Mouse (Mus musculus) embryonic facial prominence, embryonic 13.5 days (tissue): ENCODE results near the gene Arl4c. TPM values are rescaled to one million over a fixed set of nuclear protein-coding genes. Genes with fewer than 3 reads are reported as not detected.

ENCODE experiments used
- ATAC-seq: fragments of 200-750 bp; cut with Nextera tagmentation; 2 replicates; pipeline ENCODE4 v1.8.0; 2017; ENCODE audit warnings: low read depth; ENCODE audit not compliant: insufficient number of reproducible peaks, insufficient read depth, low FRiP score, low TSS enrichment
- H3K27ac ChIP-seq: fragments of 300-500 bp; sonication (generic); 2 replicates; pipeline ENCODE4 v1.5.1; 2015; ENCODE audit warnings: moderate library complexity, mild to moderate bottlenecking, inconsistent platforms
- H3K27me3 ChIP-seq: fragments of 300-500 bp; sonication (generic); 2 replicates; pipeline ENCODE4 v1.6.1; 2015; ENCODE audit warnings: mild to moderate bottlenecking, inconsistent platforms
- H3K36me3 ChIP-seq: fragments of 300-500 bp; sonication (generic); 2 replicates; pipeline ENCODE4 v1.6.1; 2015; ENCODE audit warnings: mild to moderate bottlenecking, inconsistent platforms
- H3K4me1 ChIP-seq: fragments of 300-500 bp; sonication (generic); 2 replicates; pipeline ENCODE4 v1.6.1; 2015; ENCODE audit warnings: inconsistent platforms
- H3K4me2 ChIP-seq: fragments of 300-500 bp; sonication (generic); 2 replicates; pipeline ENCODE4 v1.6.1; 2015; ENCODE audit warnings: moderate library complexity, mild to moderate bottlenecking, inconsistent platforms
- H3K4me3 ChIP-seq: fragments of 300-500 bp; sonication (generic); 2 replicates; pipeline ENCODE4 v1.5.1; 2015; ENCODE audit warnings: mild to moderate bottlenecking, inconsistent platforms
- H3K9ac ChIP-seq: fragments of 300-500 bp; sonication (generic); 2 replicates; pipeline ENCODE4 v1.6.1; 2015; ENCODE audit warnings: mild to moderate bottlenecking, inconsistent platforms
- H3K9me3 ChIP-seq: fragments of 300-500 bp; sonication (generic); 2 replicates; pipeline ENCODE4 v1.6.1; 2016; ENCODE audit warnings: inconsistent platforms
- WGBS: fragments of 180-500 bp; shearing (Covaris S2); methylation state at CpG from one replicate; pipeline ENCODE4 v1.1.7; 2015; ENCODE audit warnings: mixed read lengths; 5-methylcytosine and 5-hydroxymethylcytosine counted together
- polyA plus RNA-seq: library from polyadenylated mRNA; unstranded; fragments of >200 nt; fragmentation: Nextera tagmentation; extraction: Ambion mirVana; gene quantifications from 2 replicates; pipeline ENCODE4 v1.2.1, GENCODE M21; 2015

The Arl4c gene
- polyA plus RNA-seq, 1 experiment from 2014 or later: 11.8 TPM

GRCm38 (mm10) chr1:88725716-88726115 is 23.7 kb upstream of the Arl4c start:
- Histone ChIP-seq H3K9ac (no peak overlapping the region), H3K27ac (no peak overlapping the region), H3K36me3 (no peaks in the 10 kb centered on the region), H3K4me3 (no peak overlapping the region), H3K4me2 (no peak overlapping the region), H3K9me3 (no peaks in the 10 kb centered on the region), H3K4me1 (no peaks in the 10 kb centered on the region), H3K27me3 (no peaks in the 10 kb centered on the region)
- no peak for ATAC-seq
- WGBS: 72% methylated on average over 1 of the region's 1 CpGs

- WGBS: 42% methylated on average over 11 of the region's 11 CpGs
- H3K36me3 ChIP-seq: no peaks in the 10 kb centered on the region
- no peaks in the 10 kb centered on the region for H3K27me3 ChIP-seq
- H3K9me3 ChIP-seq: no peaks in the 10 kb centered on the region
- no peak overlapping the region for H3K4me2 ChIP-seq
- no peaks in the 10 kb centered on the region for H3K4me1 ChIP-seq
- no peak overlapping the region for H3K4me3 ChIP-seq
- ATAC-seq: no peak
- H3K9ac ChIP-seq: no peak overlapping the region
- no peak overlapping the region for H3K27ac ChIP-seq
Measured at GRCm38 (mm10) chr1:88720626-88721229, 18.7 kb upstream of the Arl4c start.

GRCm38 (mm10) chr1:88718563-88718962 is 16.5 kb upstream of the Arl4c start:
- WGBS: 82% methylated on average over 3 of the region's 3 CpGs
- H3K27me3 ChIP-seq: no peaks in the 10 kb centered on the region

GRCm38 (mm10) chr1:88717736-88718135 is 15.7 kb upstream of the Arl4c start:
- WGBS: 76% methylated on average over 13 of the region's 13 CpGs
- no peaks in the 10 kb centered on the region for H3K4me1 ChIP-seq

More at GRCm38 (mm10) chr1:88718563-88718962, 16.5 kb upstream of the Arl4c start:
- Histone ChIP-seq H3K36me3 (no peaks in the 10 kb centered on the region), H3K9me3 (no peaks in the 10 kb centered on the region), H3K9ac (no peak overlapping the region), H3K27ac (no peak overlapping the region), H3K4me2 (no peak overlapping the region), H3K4me3 (no peak overlapping the region), H3K4me1 (no peaks in the 10 kb centered on the region)
- ATAC-seq: no peak

GRCm38 (mm10) chr1:88712011-88712410 is 10.0 kb upstream of the Arl4c start:
- ATAC-seq: no peak
- Histone ChIP-seq H3K36me3 (no peaks in the 10 kb centered on the region), H3K9ac (no peak overlapping the region), H3K27ac (no peak overlapping the region), H3K27me3 (no peaks in the 10 kb centered on the region), H3K4me2 (no peak overlapping the region), H3K4me3 (no peak overlapping the region), H3K9me3 (no peaks in the 10 kb centered on the region), H3K4me1 (no peaks in the 10 kb centered on the region)
- 84% methylated on average over 6 of the region's 6 CpGs for WGBS

More at GRCm38 (mm10) chr1:88717736-88718135, 15.7 kb upstream of the Arl4c start:
- no peak overlapping the region for H3K27ac ChIP-seq
- no peaks in the 10 kb centered on the region for H3K9me3 ChIP-seq
- no peak overlapping the region for H3K4me2 ChIP-seq
- no peak overlapping the region for H3K9ac ChIP-seq
- H3K4me3 ChIP-seq: no peak overlapping the region
- no peaks in the 10 kb centered on the region for H3K36me3 ChIP-seq
- no peaks in the 10 kb centered on the region for H3K27me3 ChIP-seq
- no peak for ATAC-seq

- Histone ChIP-seq H3K9ac (no peak overlapping the region), H3K4me1 (0 out of 2 replicates have a peak, but pooled peaks cover 4% of the 10 kb centered on the region), H3K4me3 (no peak overlapping the region), H3K9me3 (no peaks in the 10 kb centered on the region), H3K27ac (no peak overlapping the region), H3K36me3 (no peaks in the 10 kb centered on the region), H3K27me3 (no peaks in the 10 kb centered on the region), H3K4me2 (no peak overlapping the region)
- WGBS: 75% methylated on average over 9 of the region's 9 CpGs
- no peak for ATAC-seq
Measured at GRCm38 (mm10) chr1:88708646-88709305, 6.8 kb upstream of the Arl4c start.

GRCm38 (mm10) chr1:88708191-88708590 is 6.2 kb upstream of the Arl4c start:
- WGBS: 71% methylated on average over 3 of the region's 3 CpGs
- no peak overlapping the region for H3K4me2 ChIP-seq
- H3K9ac ChIP-seq: no peak overlapping the region
- no peaks in the 10 kb centered on the region for H3K9me3 ChIP-seq
- H3K4me1 ChIP-seq: 0 out of 2 replicates have a peak, but pooled peaks cover 4% of the 10 kb centered on the region
- H3K4me3 ChIP-seq: no peak overlapping the region
- ATAC-seq: no peak
- H3K27ac ChIP-seq: no peak overlapping the region
- H3K36me3 ChIP-seq: no peaks in the 10 kb centered on the region
- H3K27me3 ChIP-seq: no peaks in the 10 kb centered on the region

- no peaks in the 10 kb centered on the region for H3K27me3 ChIP-seq
- 0 out of 2 replicates have a peak, but pooled peaks cover 6% of the 10 kb centered on the region for H3K4me1 ChIP-seq
- no peak for ATAC-seq
- H3K4me3 ChIP-seq: no peak overlapping the region
- WGBS: 12% methylated on average over 6 of the region's 6 CpGs
- H3K4me2 ChIP-seq: no peak overlapping the region
- no peak overlapping the region for H3K27ac ChIP-seq
- no peaks in the 10 kb centered on the region for H3K36me3 ChIP-seq
- no peak overlapping the region for H3K9ac ChIP-seq
- H3K9me3 ChIP-seq: no peaks in the 10 kb centered on the region
Measured at GRCm38 (mm10) chr1:88707536-88707935, 5.5 kb upstream of the Arl4c start.

GRCm38 (mm10) chr1:88705799-88706198 is 3.8 kb upstream of the Arl4c start:
- Histone ChIP-seq H3K4me3 (no peak overlapping the region), H3K27ac (no peak overlapping the region), H3K4me1 (peaks cover 10% of the 10 kb centered on the region; the same call in 1 of the 2 replicates), H3K9ac (peak overlapping the region; percentile 53), H3K4me2 (peak overlapping the region; percentile 17; the same call in 1 of the 2 replicates), H3K36me3 (no peaks in the 10 kb centered on the region), H3K27me3 (no peaks in the 10 kb centered on the region), H3K9me3 (no peaks in the 10 kb centered on the region)
- WGBS: under 1% methylated on average over 15 of the region's 15 CpGs
- 0 out of 2 replicates have a peak, but pooled peaks have one; percentile 48 for ATAC-seq

GRCm38 (mm10) chr1:88705050-88705449 is 3.0 kb upstream of the Arl4c start:
- 0 out of 2 replicates have a peak, but pooled peaks cover 4% of the 10 kb centered on the region for H3K27me3 ChIP-seq
- H3K9ac ChIP-seq: no peak overlapping the region
- no peak overlapping the region for H3K4me2 ChIP-seq
- H3K36me3 ChIP-seq: no peaks in the 10 kb centered on the region
- no peak overlapping the region for H3K4me3 ChIP-seq
- no peak overlapping the region for H3K27ac ChIP-seq
- H3K4me1 ChIP-seq: peaks cover 16% of the 10 kb centered on the region
- ATAC-seq: no peak
- 61% methylated on average over 6 of the region's 6 CpGs for WGBS
- H3K9me3 ChIP-seq: no peaks in the 10 kb centered on the region

- Histone ChIP-seq H3K4me2 (peak overlapping the region; percentile 87), H3K36me3 (peaks cover 6% of the 10 kb centered on the region; the same call in 1 of the 2 replicates), H3K27me3 (0 out of 2 replicates have a peak, but pooled peaks cover 4% of the 10 kb centered on the region), H3K9me3 (no peaks in the 10 kb centered on the region), H3K9ac (peak overlapping the region; percentile 88), H3K4me3 (peak overlapping the region; percentile 90), H3K27ac (peak overlapping the region; percentile 89), H3K4me1 (peaks cover 30% of the 10 kb centered on the region)
- peak; percentile 53 for ATAC-seq
- WGBS: under 1% methylated on average over 76 of the region's 78 CpGs
Measured at GRCm38 (mm10) chr1:88700961-88701861, 810 bp downstream of the Arl4c start.
